Mouse (Mus musculus): ENCODE results near the gene Peli2. TPM values are rescaled to one million over a fixed set of nuclear protein-coding genes. Genes with fewer than 3 reads are reported as not detected.

Gene Peli2
- total and polyA plus RNA-seq, 3 experiments = not detected

GRCm38 (mm10) chr14:48162446-48162845 is 41.8 kb downstream of the Peli2 start:
- in situ Hi-C loops (cut with MboI; ENCODE audit: low pct_ligation_motif_present, low pct_unique_long_range_greater_than_20kb, low sequenced_read_pairs) (no loop called here), dilution Hi-C loops (cut with MboI; ENCODE audit: extremely low pct_ligation_motif_present, extremely low pct_unique_long_range_greater_than_20kb, low sequenced_read_pairs) (no loop called here)
- no peak for TF ChIP-seq MYC (IDR thresholded peaks at IDR 0.05; ENCODE audit: low read depth, low read length)
- no peak for TF ChIP-seq JUND (conservative IDR thresholded peaks at IDR 0.05; ENCODE audit: low read depth, low read length)
- no peak for TF ChIP-seq IRF4 (IDR thresholded peaks at IDR 0.05; ENCODE audit: low read depth, low read length)
- no peak for TF ChIP-seq UBTF (IDR thresholded peaks at IDR 0.05; ENCODE audit: low read depth, low read length)

GRCm38 (mm10) chr14:48164917-48165316 is 44.3 kb downstream of the Peli2 start:
- no peak overlapping the region for H3K27ac ChIP-seq (ENCODE audit: insufficient read depth, low read depth)
- H3K79me2 ChIP-seq (replicated peaks; ENCODE audit: control insufficient read depth, extremely low read depth, insufficient read depth, poor library complexity, severe bottlenecking) = no peaks in the 10 kb centered on the region
- no peak overlapping the region for H3K9ac ChIP-seq (ENCODE audit: insufficient read depth, low read depth)
- TF ChIP-seq E2F4 (IDR thresholded peaks at IDR 0.05; ENCODE audit: insufficient replicate concordance, low read depth, low read length) = no peak
- TF ChIP-seq EP300 (IDR thresholded peaks at IDR 0.05; ENCODE audit: low read length) = no peak
- TF ChIP-seq MAZ (IDR thresholded peaks at IDR 0.05; ENCODE audit: low read depth, low read length) = no peak
- TF ChIP-seq PAX5 (IDR thresholded peaks at IDR 0.05; ENCODE audit: low read length) = no peak
- TF ChIP-seq SMC3 (IDR thresholded peaks at IDR 0.05; ENCODE audit: low read depth, low read length) = no peak
- no peak for TF ChIP-seq SIN3A (IDR thresholded peaks at IDR 0.05; ENCODE audit: low read length)
- no peak for TF ChIP-seq POLR2AphosphoS2 (IDR thresholded peaks at IDR 0.05; ENCODE audit: low read depth, low read length)
- TF ChIP-seq ZKSCAN1 (IDR thresholded peaks at IDR 0.05; ENCODE audit: borderline replicate concordance, low read depth, low read length) = no peak
- TF ChIP-seq ZNF384 (IDR thresholded peaks at IDR 0.05; ENCODE audit: low read depth, low read length) = no peak
- TF ChIP-seq MAFK (IDR thresholded peaks at IDR 0.05; ENCODE audit: insufficient replicate concordance, low read length) = no peak
- no peak for TF ChIP-seq USF2 (conservative IDR thresholded peaks at IDR 0.05; ENCODE audit: low read depth, low read length)
- TF ChIP-seq HCFC1 (IDR thresholded peaks at IDR 0.05; ENCODE audit: low read depth, low read length) = no peak
- no peak for TF ChIP-seq CHD2 (IDR thresholded peaks at IDR 0.05; ENCODE audit: low read length)
- TF ChIP-seq CHD1 (IDR thresholded peaks at IDR 0.05; ENCODE audit: low read depth, low read length) = no peak
- no peak for TF ChIP-seq RCOR1 (conservative IDR thresholded peaks at IDR 0.05; ENCODE audit: low read depth, low read length)
- TF ChIP-seq KAT2A (IDR thresholded peaks at IDR 0.05; ENCODE audit: insufficient replicate concordance, low read length) = no peak
- dilution Hi-C loops (cut with MboI; ENCODE audit: extremely low pct_ligation_motif_present, extremely low pct_unique_long_range_greater_than_20kb, low sequenced_read_pairs) (no loop called here), in situ Hi-C loops (cut with MboI; ENCODE audit: low pct_ligation_motif_present, low pct_unique_long_range_greater_than_20kb, low sequenced_read_pairs) (no loop called here)
- H3K36me3 ChIP-seq (replicated peaks in 1 of 2; ENCODE audit: control insufficient read depth in 1 of 2, insufficient read depth in 1 of 2, low read length in 1 of 2) = no peaks in the 10 kb centered on the region
- no peak for DNase-seq (ENCODE audit: extremely low read depth)
- H3K4me2 ChIP-seq (ENCODE audit: insufficient read depth, low read depth, poor library complexity, severe bottlenecking) = no peak overlapping the region
- no peaks in the 10 kb centered on the region for H3K9me3 ChIP-seq (replicated peaks; ENCODE audit: low read length)
- H3K4me3 ChIP-seq (replicated peaks in 1 of 3; ENCODE audit: low read depth in 2 of 3, low read length in 2 of 3, poor library complexity in 1 of 3) = no peak overlapping the region
- H3K27me3 ChIP-seq (replicated peaks) = no peaks in the 10 kb centered on the region
- H3K4me1 ChIP-seq (ENCODE audit: control insufficient read depth in 1 of 2, insufficient read depth in 2 of 2) = peaks cover 3 to 6% of the 10 kb centered on the region in 2 experiments; a peak in 2 of 4 replicates

More at GRCm38 (mm10) chr14:48162446-48162845, 41.8 kb downstream of the Peli2 start:
- Histone ChIP-seq H3K4me1 (ENCODE audit: control insufficient read depth in 1 of 2, insufficient read depth in 2 of 2) (peaks cover 3 to 6% of the 10 kb centered on the region in 2 experiments; a peak in 2 of 4 replicates), H3K27ac (ENCODE audit: insufficient read depth, low read depth) (no peak overlapping the region), H3K27me3 (replicated peaks) (no peaks in the 10 kb centered on the region), H3K9me3 (replicated peaks; ENCODE audit: low read length) (no peaks in the 10 kb centered on the region), H3K36me3 (replicated peaks in 1 of 2; ENCODE audit: control insufficient read depth in 1 of 2, insufficient read depth in 1 of 2, low read length in 1 of 2) (no peaks in the 10 kb centered on the region), H3K4me2 (ENCODE audit: insufficient read depth, low read depth, poor library complexity, severe bottlenecking) (no peak overlapping the region), H3K9ac (ENCODE audit: insufficient read depth, low read depth) (no peak overlapping the region), H3K4me3 (replicated peaks in 1 of 3; ENCODE audit: low read depth in 2 of 3, low read length in 2 of 3, poor library complexity in 1 of 3) (no peak overlapping the region), H3K79me2 (replicated peaks; ENCODE audit: control insufficient read depth, extremely low read depth, insufficient read depth, poor library complexity, severe bottlenecking) (no peaks in the 10 kb centered on the region)
- no peak for DNase-seq (ENCODE audit: extremely low read depth)
